Mouse (Mus musculus): ENCODE data around the gene Pla2g2e.
"Not testable (repeated sequence)": the region's sequence is repeated elsewhere in the genome, so short reads cannot be mapped to it uniquely, and the experiment has no call there.

Pla2g2e gene

GRCm38 (mm10) chr4:138882179-138882578 lies 4.4 kb downstream of the Pla2g2e start:
- no peak for DNase-seq (ENCODE audit: low read depth, low spot score)

DNA sequence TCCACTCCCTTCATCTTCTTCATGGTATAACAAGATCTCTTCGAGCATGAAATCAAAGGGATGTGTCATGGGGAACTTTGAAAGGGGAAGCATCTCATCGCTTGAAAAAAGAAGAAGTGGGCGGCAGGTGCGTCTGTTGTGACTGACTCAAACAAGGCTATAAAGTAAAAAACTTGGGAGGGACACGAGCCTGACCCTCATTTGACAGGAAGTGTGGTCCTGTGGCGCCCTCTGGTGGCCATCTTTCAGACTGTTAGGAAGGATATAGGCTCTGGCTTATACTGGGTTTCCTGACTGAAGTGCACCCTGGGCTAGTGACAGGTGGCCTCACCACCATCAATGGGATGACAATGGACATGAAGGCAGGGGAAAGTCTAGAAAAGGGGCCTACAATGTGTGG lies 6.5 kb downstream of the Pla2g2e start:
- DNase-seq (ENCODE audit: low read depth, low spot score) = no peak

DNA sequence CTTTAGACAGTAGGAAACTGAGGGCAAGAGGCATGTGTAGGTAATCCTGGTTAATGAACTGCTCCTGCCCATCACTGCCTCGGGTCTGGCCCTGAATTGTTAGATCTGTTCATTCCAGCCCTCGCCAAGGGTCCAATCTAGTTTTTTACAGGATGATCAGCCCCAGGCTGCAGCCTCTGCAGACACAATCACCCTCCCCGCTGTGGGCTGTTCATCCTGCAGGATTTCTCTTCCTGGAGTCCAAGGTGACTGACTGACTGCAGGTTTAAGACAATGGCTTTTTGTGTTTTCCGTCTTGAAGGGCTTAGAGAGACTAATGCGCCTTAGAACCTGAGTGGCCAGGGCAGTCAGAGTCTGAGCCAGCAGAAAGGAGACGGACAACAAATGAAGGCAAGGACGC lies 11.4 kb downstream of the Pla2g2e start:
- DNase-seq (ENCODE audit: low read depth, low spot score) = no peak

- no peak for DNase-seq (ENCODE audit: low read depth, low spot score)
Measured at GRCm38 (mm10) chr4:138889635-138890034, 11.9 kb downstream of the Pla2g2e start.

- DNase-seq (ENCODE audit: low read depth, low spot score) = no peak
Measured at GRCm38 (mm10) chr4:138892655-138893054, 14.9 kb downstream of the Pla2g2e start.

GRCm38 (mm10) chr4:138893789-138894188 lies 16.0 kb downstream of the Pla2g2e start:
- DNase-seq (ENCODE audit: low read depth, low spot score) = not testable (repeated sequence)

DNA sequence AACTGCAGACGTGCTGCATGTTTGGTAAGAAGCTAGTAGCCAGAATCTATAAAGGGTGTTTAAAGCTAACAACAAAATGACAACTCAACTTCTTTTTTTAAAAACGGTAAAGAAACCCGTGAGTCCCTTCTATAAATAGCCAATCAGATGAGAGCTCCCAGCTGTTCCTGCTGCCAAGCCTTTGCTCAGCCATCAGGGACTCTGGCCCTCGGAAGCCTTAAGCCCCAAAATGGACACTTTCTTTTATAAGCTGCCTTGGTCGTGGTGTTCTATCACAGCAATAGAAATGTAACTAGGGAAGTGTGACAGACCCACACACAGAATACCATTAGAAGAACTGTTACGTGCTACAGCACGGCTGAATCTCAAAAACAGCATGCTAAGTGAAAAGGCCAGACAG lies 21.6 kb downstream of the Pla2g2e start:
- DNase-seq (ENCODE audit: low read depth, low spot score) = no peak

DNA sequence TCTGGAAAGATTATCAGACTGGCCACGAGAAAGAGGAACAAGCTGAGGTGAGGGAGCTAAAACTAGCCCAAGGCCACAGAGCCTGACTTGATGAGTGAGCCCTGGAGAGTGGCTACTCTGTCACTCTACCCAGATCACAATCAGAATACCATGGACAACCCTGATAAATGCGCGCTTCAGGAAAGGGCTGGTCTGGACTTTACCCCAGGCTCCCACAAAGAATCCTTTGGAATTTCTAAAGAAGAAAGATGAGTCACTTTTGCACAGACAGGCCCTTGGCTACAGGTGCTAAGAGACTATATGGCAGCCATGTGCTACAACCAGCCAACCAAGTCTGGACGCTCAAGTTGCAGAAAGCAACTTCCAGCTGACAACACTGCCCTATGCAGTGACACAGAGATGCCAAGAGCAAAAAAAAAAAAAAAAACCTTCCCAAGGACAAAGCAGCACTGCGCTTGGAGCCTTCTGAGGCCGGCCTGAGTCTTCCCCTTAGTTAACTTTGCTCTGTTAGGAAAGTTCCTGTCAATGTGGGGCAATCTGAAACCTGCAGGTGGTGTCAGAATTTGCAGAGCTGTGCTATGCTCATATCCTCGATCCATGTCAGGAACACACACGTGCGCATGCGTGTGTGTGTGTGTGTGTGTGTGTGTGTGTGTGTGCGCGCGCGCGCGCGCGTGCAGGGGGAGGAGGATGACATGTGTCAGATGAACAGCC lies 28.0 kb downstream of the Pla2g2e start:
- DNase-seq (ENCODE audit: low read depth, low spot score) = no peak

GRCm38 (mm10) chr4:138913141-138913787 lies 35.5 kb downstream of the Pla2g2e start:
- DNase-seq (ENCODE audit: low read depth, low spot score) = no peak

DNA sequence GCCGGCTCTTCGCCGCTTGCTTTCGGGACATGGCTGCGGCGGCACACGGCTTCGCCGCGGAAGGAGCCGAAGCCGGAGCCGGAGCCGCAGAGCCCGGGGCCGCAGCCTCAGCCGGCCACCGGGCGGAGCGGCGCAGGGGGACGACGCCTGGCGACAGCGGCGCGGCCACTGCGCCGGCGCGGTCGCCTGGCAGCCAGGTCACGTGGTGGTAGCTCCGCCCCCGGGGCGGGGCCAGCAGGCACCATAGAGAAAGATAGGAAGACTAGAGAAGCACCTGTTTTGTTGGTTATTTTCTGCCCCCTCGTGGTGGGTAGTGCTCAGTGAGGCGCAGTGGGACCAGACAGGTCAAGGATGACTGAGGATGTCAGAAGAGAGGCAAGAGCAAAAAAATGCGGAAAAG lies 36.1 kb downstream of the Pla2g2e start, which contains the start of gene Otud3:
Gene Otud3 (minus strand): TSS at position 149 of the 400 bp plus-strand sequence.
- peak; percentile 89 for DNase-seq (ENCODE audit: low read depth, low spot score)

- DNase-seq (ENCODE audit: low read depth, low spot score) = no peak
Measured at GRCm38 (mm10) chr4:138917282-138917681, 39.5 kb downstream of the Pla2g2e start.

- DNase-seq (ENCODE audit: low read depth, low spot score) = no peak
Measured at GRCm38 (mm10) chr4:138921254-138922130, 43.8 kb downstream of the Pla2g2e start.

DNA sequence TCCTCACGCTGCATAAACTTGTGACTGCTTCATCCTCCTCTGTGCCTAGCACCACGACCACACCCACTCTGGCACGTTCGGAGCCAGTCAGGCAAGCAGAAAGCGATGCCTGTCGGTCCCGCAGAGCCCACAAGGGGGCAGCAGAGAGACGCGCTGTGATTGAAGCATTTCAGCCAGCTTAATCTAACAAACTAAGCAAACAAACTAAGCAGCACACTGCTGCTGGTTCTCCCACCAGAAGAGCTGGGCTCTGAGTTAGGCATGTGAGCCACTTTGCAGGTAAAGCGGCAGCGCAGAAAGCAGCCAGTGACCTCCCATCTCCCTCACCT lies 44.4 kb downstream of the Pla2g2e start:
- DNase-seq (ENCODE audit: low read depth, low spot score) = peak; percentile 76

DNA sequence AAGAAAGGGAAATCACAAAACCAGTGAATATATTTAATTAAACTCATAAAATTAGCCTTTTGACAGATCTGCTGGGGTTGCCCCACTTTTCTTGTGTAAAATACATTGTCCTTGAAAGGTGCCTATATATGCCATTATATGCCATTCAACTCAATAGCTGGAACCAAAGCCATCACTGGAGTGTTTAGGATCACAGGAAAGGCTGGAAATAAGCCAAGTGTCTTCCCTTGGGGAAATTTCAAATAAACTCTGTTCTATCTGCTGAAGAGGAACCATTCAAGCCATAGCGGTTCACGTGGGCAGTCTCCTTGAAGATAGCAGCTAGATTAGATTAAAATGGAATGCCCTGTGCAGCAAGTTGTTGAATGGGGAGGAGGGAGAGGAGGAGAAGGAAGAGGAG lies 47.8 kb downstream of the Pla2g2e start:
- DNase-seq (ENCODE audit: low read depth, low spot score) = no peak

All from WW6 (cell line).